Mouse (Mus musculus): ENCODE measurements around the gene 2310011J03Rik.
"Not testable (repeated sequence)": the region's sequence is repeated elsewhere in the genome, so short reads cannot be mapped to it uniquely, and the experiment has no call there.

The 2310011J03Rik gene

DNA sequence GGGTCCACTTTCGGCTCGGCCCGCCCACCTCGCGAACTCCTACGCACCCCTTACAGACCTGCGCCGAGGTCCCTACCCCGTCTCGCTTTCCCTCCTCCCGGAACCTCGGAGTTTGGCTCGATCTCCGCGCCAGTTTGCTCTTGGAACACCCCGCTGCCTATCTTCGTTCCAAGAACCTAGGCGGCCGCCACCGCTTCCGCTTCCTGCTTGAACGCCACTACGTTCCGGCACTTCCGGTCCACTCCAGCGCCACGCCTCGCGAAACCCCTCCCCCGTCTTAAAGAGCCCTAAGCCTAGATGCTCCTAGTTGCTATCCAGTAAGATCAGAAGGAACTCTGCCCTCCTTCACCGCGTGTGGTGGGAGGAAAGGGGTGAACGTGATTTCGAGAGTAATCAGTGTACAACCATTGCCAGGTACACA is at the start of gene 2310011J03Rik:
2310011J03Rik (minus strand) TSS at position 198 of the 421 bp plus-strand sequence.
- peak; percentile 79 to 92 for DNase-seq (ENCODE audit: low spot score in 2 of 2)

DNA sequence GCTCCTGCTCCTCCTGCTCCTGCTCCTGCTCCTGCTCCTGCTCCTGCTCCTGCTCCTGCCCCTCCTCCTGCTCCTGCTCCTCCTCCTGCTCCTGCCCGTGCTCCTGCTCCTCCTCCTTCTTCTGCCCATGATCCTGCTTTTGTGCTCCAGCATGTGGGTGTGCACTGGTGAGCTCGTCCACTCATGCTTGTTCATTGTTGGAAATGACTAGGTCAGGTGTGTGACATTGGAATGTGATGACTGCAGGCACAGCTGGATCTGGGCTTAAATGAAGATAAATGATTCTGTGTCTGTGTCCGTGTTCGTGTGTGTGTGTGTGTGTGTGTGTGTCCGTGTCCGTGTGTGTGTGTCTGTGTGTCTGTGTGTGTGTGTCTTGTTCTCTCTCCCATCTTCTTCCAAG is 48.1 kb upstream of the 2310011J03Rik start:
- DNase-seq (ENCODE audit: low spot score in 2 of 2) = no peak

GRCm38 (mm10) chr10:80367954-80368353 is 47.6 kb upstream of the 2310011J03Rik start:
- DNase-seq (ENCODE audit: low spot score in 2 of 2) = no peak

- no peak for DNase-seq (ENCODE audit: low spot score in 2 of 2)
Measured at GRCm38 (mm10) chr10:80365736-80366135, 45.4 kb upstream of the 2310011J03Rik start.

- no peak for DNase-seq (ENCODE audit: low spot score in 2 of 2)
Measured at GRCm38 (mm10) chr10:80363734-80364133, 43.4 kb upstream of the 2310011J03Rik start.

GRCm38 (mm10) chr10:80357994-80358639 is 37.8 kb upstream of the 2310011J03Rik start:
- no peak for DNase-seq (ENCODE audit: low spot score in 2 of 2)

- DNase-seq (ENCODE audit: low spot score in 2 of 2) = no peak
Measured at GRCm38 (mm10) chr10:80357336-80357735, 37.0 kb upstream of the 2310011J03Rik start.

GRCm38 (mm10) chr10:80356737-80357136 is 36.4 kb upstream of the 2310011J03Rik start:
- no peak for DNase-seq (ENCODE audit: low spot score in 2 of 2)

DNA sequence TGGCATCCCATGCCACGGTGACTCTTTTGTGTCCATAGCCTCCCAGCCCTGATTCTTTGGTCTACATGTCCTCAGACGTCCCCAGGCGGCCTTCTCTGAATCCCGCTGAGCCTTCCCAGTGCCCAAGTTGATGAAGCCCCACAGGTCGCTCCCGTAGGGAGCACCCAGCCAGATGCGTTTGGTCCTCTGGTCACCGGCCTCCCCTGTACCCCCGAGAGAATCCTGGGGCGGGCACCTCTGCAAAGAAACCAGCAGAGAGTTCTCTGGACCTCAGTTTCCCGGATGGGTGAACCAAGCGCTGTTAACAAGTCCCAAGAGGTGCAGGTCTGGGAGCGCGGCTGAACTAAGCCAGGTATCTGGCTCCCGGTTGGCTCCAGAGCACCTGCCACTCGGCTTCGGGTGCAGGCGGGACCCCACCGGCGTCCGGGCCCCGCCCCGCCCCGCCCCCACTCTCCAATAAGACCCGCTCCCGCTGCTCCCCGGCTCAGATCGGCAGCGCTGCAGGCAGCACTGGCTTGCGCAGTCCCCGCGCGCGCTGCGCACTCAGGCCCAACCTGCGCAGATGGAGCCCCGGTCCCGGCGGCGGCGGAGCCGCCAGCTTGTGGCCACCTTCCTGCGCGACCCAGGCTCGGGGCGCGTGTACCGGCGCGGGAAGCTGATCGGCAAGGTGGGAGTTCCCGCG is 35.8 kb upstream of the 2310011J03Rik start, which contains the start of gene Plk5:
Plk5 (plus strand) TSS at position 459 of the 682 bp plus-strand sequence.
- DNase-seq (ENCODE audit: low spot score in 2 of 2) = no peak

GRCm38 (mm10) chr10:80355431-80355830 is 35.1 kb upstream of the 2310011J03Rik start:
- no peak for DNase-seq (ENCODE audit: low spot score in 2 of 2)

GRCm38 (mm10) chr10:80352727-80353126 is 32.4 kb upstream of the 2310011J03Rik start:
- DNase-seq (ENCODE audit: low spot score in 2 of 2) = no peak

DNA sequence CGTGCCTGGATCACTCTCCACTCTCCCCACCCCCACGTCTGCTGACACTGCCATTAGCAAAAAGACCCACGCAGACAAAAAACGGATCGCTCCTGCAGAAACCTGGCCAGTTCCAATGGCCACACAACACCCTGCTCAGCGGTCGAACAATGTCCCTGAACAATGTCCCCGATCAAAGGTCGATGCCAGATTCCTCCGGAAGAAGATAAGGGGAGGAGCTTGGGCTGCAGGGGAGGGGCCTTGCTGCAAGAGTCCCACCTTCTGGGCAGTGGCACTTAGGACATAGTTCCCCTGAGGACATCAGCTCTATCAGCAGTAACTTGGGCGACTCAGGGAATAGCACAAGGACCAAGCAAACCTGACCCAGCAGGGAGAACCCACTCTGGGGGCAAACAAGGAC is 31.6 kb upstream of the 2310011J03Rik start:
- DNase-seq (ENCODE audit: low spot score in 2 of 2) = no peak

DNA sequence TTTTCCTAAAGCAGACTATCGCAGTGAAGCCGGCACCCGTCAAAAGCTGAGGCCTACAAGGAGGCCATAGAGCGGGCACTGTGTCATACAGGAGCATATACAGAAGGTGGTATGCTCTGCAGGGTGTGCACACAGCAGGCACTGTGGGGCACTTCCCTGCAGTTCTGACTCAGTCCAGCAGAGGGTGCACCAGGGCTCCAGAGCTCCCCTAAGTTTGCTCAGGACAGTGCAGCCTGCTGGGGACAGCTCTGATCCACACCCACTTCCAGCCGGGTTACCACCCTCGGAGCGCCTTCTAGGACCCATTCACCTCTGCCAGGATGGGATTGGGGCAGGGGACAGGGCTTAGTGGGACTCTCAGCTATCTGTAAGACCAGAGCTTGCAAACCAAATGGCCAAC is 30.0 kb upstream of the 2310011J03Rik start:
- DNase-seq (ENCODE audit: low spot score in 2 of 2) = peak; percentile 94 to 95

DNA sequence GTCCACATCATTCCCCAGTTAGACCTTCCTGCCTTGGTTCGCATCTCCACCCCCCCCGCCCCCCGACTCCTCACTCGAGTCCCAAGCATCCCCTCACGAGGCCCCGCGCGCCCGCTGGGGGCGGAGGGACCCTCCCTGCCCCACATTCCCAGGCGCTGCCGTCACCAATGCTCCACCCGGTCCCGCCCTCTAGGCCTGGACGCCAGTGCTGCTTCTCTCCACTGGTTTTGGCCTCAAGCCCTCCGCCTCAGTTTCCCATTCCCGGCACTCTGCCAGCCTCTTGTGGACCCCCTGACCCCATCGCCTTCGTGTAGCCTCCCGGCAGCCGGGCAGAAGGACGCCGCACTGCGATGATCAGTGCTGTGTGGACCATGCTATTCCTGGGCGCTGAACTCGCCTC is 28.6 kb upstream of the 2310011J03Rik start:
- no peak for DNase-seq (ENCODE audit: low spot score in 2 of 2)

DNA sequence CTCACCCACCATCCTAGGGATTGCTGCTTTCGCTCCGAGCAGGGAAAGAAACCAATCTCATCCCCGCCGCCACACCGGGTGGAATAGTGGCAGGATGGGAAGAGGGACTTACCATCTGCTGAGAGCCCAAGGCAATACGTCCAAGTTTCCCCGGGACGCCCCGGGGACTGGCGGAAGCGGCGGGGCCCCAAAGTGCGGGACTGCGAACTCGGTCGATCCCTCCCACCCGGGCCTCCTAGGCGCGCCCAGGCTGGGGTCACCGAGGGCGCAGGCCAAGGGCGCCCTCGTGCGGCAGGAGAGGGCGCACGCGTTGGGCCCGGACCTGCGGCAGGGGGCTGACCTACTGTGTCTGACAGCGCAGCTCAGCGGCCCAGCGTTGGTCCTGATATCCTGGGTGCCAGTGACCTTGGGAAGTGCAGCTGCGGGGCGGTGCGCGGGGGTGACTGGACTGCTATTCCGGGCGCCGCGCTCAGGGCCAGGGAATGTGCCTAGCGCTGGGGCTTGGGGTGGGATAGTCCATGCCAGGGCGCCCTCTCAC is 28.0 kb upstream of the 2310011J03Rik start, which contains the start of gene Adamtsl5:
Adamtsl5 (minus strand) TSS at position 169 of the 538 bp plus-strand sequence.
- peak; percentile 69 to 79 for DNase-seq (ENCODE audit: low spot score in 2 of 2)

DNA sequence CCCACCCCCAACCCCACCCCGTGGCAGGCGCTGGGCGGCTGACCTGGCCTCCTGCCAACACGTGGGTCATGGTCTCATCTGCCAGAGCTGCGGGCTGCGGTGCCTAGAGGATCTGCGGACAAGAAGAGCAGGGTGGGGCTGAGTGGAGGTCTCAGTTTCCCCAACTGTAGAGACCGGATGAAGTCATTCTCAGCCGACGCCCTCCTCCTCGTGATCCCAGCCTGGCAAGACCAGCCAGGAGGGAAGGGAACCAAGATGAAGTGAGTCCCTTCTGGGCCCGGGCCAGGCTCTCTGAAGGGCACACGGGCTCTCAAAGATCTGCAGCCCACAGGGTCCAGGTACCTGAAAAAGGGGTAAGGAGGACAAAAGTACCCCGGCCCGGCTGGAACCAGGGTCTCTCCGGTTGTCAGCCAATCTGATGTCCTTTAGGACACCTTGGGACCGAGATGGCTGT is 27.2 kb upstream of the 2310011J03Rik start:
- DNase-seq (ENCODE audit: low spot score in 2 of 2) = no peak

DNA sequence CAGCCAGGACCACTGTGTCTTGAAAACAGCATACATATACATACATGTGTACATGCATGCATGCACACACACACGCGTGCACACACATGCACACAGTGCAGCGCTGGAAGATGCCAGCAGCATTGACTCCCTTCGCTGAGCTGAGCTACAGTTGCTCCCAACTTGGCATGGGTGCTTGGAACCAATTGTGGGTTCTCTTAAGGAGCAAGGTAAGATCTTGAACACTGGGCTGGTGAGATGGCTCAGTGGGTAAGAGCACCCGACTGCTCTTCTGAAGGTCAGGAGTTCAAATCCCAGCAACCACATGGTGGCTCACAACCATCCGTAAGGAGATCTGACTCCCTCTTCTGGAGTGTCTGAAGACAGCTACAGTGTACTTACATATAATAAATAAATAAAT is 25.6 kb upstream of the 2310011J03Rik start:
- not testable (repeated sequence) for DNase-seq (ENCODE audit: low spot score in 2 of 2)

DNA sequence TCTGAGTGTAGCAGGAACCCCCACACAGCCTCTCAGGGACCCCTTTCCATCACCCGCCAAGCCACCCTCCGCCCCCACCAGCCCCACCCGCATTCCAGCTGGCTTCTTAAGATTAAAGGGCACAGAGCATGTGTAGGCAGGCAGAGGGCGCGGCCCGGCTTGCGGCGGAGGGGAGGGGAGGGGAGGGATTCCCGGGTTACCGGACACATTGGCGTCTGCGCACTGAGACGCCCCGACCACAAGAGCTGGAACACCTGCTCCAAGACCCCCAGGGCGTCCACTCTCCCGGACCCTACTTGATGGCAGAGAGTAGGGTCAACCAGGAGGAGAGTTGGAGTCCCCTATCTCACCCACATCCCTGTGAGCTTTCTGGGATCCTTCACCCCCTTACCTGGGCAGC is 24.8 kb upstream of the 2310011J03Rik start:
- DNase-seq (ENCODE audit: low spot score in 2 of 2) = peak in 1 of 2 experiments; percentile 75

DNA sequence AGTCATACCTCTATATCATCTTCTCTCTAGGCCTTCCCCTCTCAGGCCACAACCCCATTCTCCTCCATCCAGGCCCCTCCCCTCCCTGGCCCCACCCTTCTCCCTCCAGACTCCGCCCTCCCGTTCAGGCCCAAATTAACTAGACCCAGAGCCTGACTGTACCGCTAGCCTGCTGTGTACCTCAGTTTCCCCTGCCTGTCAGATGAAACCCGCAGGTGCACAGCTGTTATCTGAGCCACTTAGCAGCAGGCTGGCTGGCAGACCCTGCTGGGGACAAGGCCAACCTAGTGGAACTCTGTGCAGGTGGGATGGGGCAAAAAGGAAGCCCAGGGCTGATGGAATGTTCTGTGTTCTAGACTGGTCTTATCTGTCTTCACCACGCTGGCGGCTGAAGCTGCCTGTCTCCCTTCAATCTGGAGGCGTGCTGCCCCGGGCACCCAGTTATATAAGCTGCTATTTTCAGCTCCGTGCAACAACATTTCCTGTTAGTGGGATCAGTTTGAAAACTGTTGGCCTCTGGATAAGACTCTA is 23.9 kb upstream of the 2310011J03Rik start:
- DNase-seq (ENCODE audit: low spot score in 2 of 2) = peak; percentile 76 to 81

DNA sequence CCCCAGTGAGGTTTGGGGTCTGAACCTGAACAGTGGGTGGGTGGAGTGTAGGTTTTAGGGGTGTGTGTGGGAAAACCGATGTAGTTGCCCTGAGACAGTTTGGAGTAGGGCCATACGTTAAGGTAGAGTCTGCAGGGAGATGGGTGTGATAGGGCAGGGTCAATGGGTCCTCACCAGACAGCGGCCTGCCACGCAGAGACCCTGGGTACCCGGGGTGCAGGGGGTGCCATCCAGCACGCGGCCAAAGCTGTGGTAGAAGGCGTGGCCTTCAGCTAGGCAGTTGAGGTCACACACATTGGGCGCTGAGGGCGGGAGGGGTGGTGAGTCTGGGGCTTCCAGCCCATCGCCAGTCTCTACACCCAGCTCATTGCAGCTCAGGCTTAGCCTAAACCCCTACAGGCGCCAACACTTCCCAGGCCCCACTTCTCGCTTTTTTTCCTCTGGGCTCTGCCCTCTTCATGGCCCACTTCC is 23.1 kb upstream of the 2310011J03Rik start:
- no peak for DNase-seq (ENCODE audit: low spot score in 2 of 2)

DNA sequence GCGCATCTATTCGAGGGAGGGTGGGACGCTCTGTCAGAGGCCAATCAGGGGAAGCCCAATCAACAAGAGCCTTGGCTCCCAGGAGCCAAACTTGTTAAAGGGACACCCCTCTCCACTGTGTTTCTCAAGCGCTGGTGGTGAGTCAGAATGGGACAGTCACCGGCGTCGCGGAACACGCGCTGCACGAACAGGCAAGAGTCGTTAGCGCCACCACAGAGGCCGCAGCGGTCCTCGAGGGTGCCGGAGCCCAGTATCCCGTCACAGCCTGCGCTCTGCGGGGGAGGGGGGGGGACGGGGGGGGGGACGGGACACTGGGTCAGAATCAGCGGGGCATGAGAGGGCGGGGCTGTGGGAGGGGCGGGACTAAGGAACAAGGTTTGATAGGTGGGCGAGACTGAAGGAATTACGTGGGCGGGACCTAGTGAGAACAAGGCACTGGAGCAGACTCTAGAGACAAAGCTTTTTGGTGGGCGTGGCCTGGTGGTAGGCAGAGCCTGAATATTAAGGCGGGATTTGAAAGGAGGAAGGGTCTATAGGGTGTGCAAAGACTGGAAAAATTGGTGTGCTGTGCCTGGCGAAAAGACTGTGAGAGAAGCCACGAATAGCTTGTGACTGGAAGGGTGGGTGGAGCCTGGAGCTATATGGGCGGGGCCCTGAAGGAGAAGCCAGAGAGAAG is 22.6 kb upstream of the 2310011J03Rik start:
- peak in 1 of 2 experiments; percentile 78 for DNase-seq (ENCODE audit: low spot score in 2 of 2)

GRCm38 (mm10) chr10:80342305-80342748 is 22.0 kb upstream of the 2310011J03Rik start:
- no peak for DNase-seq (ENCODE audit: low spot score in 2 of 2)

Measured in spleen, postnatal 10 days (tissue).